Mouse (Mus musculus) embryonic fibroblast, embryonic 13.5 days (primary cell): ENCODE results near the gene Coq9.

Experiments used
- CTCF ChIP-seq: IDR thresholded peaks from 2 replicates; pipeline ENCODE4 v1.5.1; 2011; ENCODE audit warnings: mild to moderate bottlenecking, control low read depth, low read length, moderate library complexity, borderline replicate concordance; ENCODE audit not compliant: insufficient read depth
- POLR2A ChIP-seq: IDR thresholded peaks from 2 replicates; pipeline ENCODE4 v1.6.1; 2011; ENCODE audit warnings: low read depth, mild to moderate bottlenecking, control low read depth, low read length, moderate library complexity

DNA sequence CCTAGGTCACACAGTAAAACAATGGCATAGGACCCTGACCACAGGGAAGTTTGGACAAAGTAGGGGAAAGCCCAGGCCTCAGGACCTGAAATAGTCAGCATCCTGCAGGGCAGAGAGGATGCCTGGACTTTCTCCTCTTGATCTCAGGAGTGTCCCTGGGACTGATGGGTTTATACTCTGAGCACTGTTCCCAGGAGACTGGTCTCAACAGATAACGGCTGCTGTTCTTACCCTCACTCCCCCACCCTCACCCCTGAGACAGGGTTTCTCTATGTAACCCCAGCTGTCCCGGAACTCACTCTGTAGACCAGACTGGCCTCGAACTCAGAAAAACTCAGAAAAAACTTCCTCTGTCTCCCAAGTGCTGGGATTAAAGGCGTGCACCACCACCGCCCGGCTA is 29.7 kb upstream of the Coq9 start:
- TF ChIP-seq POLR2A (no peak), CTCF (no peak)
